Mouse (Mus musculus): Measurements from ENCODE around the gene Uevld.

Uevld gene

GRCm38 (mm10) chr7:46876841-46877240 lies 81.5 kb downstream of the Uevld start:
- DNase-seq (ENCODE audit: low read depth, low spot score) = no peak

Data from 3T3-L1 (cell line).